Comparison of ENCODE assay signal across 8 mouse cellular contexts in genomic region chr2:129056597-129056996, GRCm38 (mm10). TPM values are rescaled to one million over a fixed set of nuclear protein-coding genes. Genes with fewer than 3 reads are reported as not detected.
DNase-seq lines count a peak whose midpoint lies in the region; ATAC-seq and TF ChIP-seq lines count a peak whose summit lies in the region.
"Had no signal": no experiment of that assay in that cellular context is flagged by ENCODE, and none has a peak within 500 bp of the region (broad histone marks: within the 10 kb centered on the region; RNA-seq: fewer than 3 reads in every experiment).

No protein-coding gene starts in this region.

- H3K27ac ChIP-seq in kidney, postnatal 0 days: no peak overlapping the region
- H3K27ac ChIP-seq in bone marrow macrophage, adult 2 months (ENCODE audit: insufficient read depth, low read depth, low read length): no peak overlapping the region
- H3K27ac ChIP-seq in midbrain, postnatal 0 days (ENCODE audit: low read depth, low read length): no peak overlapping the region
- H3K27ac ChIP-seq: limb, embryonic 13.5 days had no signal

- no peak for ATAC-seq in kidney, postnatal 0 days (replicated peaks; ENCODE audit: low FRiP score, low read depth)
- ATAC-seq in midbrain, postnatal 0 days (ENCODE audit: low FRiP score): no peak

- DNase-seq in kidney, postnatal 0 days (ENCODE audit: low spot score): no peak
- no peak for DNase-seq in kidney, postnatal 14 days
- DNase-seq in ES-CJ7 (ENCODE audit: low read depth, low spot score): peak; percentile 96
- no peak for DNase-seq in midbrain, postnatal 0 days (ENCODE audit: low spot score)
- DNase-seq in layer of hippocampus, adult 9-10 months (ENCODE audit: low spot score): no peak
- DNase-seq in left cerebral cortex, postnatal 14 days (ENCODE audit: low spot score in 2 of 2): no peak

- TF ChIP-seq POLR2A in bone marrow macrophage, adult 2 months (IDR thresholded peaks at IDR 0.05; ENCODE audit: borderline replicate concordance, low read depth, low read length): no peak

- TF ChIP-seq CTCF in kidney, postnatal 0 days (IDR thresholded peaks at IDR 0.05; ENCODE audit: low read depth): peak; percentile 58
- peak; percentile 42; the same call in 1 of the 2 replicates for TF ChIP-seq CTCF in bone marrow macrophage, adult 2 months (IDR thresholded peaks at IDR 0.05; ENCODE audit: low read depth, low read length)
- TF ChIP-seq CTCF in midbrain, postnatal 0 days (IDR thresholded peaks at IDR 0.05): peak; percentile 53

- no peaks in the 10 kb centered on the region for H3K9me3 ChIP-seq in kidney, postnatal 0 days (replicated peaks; ENCODE audit: low read length)
- H3K9me3 ChIP-seq in midbrain, postnatal 0 days (ENCODE audit: low read length): no peaks in the 10 kb centered on the region

- H3K4me3 ChIP-seq in kidney, postnatal 0 days (replicated peaks; ENCODE audit: low read depth, low read length): no peak overlapping the region
- H3K4me3 ChIP-seq in bone marrow macrophage, adult 2 months (ENCODE audit: insufficient read depth, low read length): no peak overlapping the region
- no peak overlapping the region for H3K4me3 ChIP-seq in midbrain, postnatal 0 days (ENCODE audit: low read depth, low read length)
- H3K4me3 ChIP-seq: limb, embryonic 13.5 days had no signal

- H3K4me1 ChIP-seq in kidney, postnatal 0 days (replicated peaks; ENCODE audit: insufficient read depth, low read length): no peaks in the 10 kb centered on the region
- H3K4me1 ChIP-seq in bone marrow macrophage, adult 2 months (ENCODE audit: control insufficient read depth, insufficient read depth, low read length): no peaks in the 10 kb centered on the region
- no peaks in the 10 kb centered on the region for H3K4me1 ChIP-seq in midbrain, postnatal 0 days (ENCODE audit: insufficient read depth, low read length)
- H3K4me1 ChIP-seq: limb, embryonic 13.5 days had no signal

- no peaks in the 10 kb centered on the region for H3K27me3 ChIP-seq in kidney, postnatal 0 days (ENCODE audit: insufficient read depth, low read length)
- H3K27me3 ChIP-seq in midbrain, postnatal 0 days (ENCODE audit: insufficient read depth, low read length): no peaks in the 10 kb centered on the region
- H3K27me3 ChIP-seq: limb, embryonic 13.5 days had no signal

- H3K9ac ChIP-seq in kidney, postnatal 0 days (ENCODE audit: low read depth, low read length): no peak overlapping the region
- H3K9ac ChIP-seq in midbrain, postnatal 0 days (replicated peaks; ENCODE audit: low read length, poor library complexity, severe bottlenecking): no peak overlapping the region
- H3K9ac ChIP-seq: limb, embryonic 13.5 days had no signal

- intact Hi-C loops in left cerebral cortex, postnatal 14 days (cut with DNase I): no loop called here

- no peak overlapping the region for H3K4me2 ChIP-seq in kidney, postnatal 0 days (ENCODE audit: low read length)
- H3K4me2 ChIP-seq in midbrain, postnatal 0 days (ENCODE audit: low read depth, low read length, poor library complexity, severe bottlenecking): no peak overlapping the region
- H3K4me2 ChIP-seq: limb, embryonic 13.5 days had no signal

- WGBS in kidney, postnatal 0 days: 61% methylated on average over 9 of the region's 9 CpGs
- WGBS in midbrain, postnatal 0 days: 42% methylated on average over 9 of the region's 9 CpGs

- H3K36me3 ChIP-seq in kidney, postnatal 0 days (ENCODE audit: insufficient read depth, low read length): no peaks in the 10 kb centered on the region
- no peaks in the 10 kb centered on the region for H3K36me3 ChIP-seq in midbrain, postnatal 0 days (ENCODE audit: insufficient read depth, low read length)
- H3K36me3 ChIP-seq: limb, embryonic 13.5 days had no signal

RNA-seq across cellular contexts. Expression of gene Vinac1, which starts 8.6 kb away (rescaled TPM):
- 0.05 and 0.11 TPM in 2 replicates for polyA plus RNA-seq in kidney, postnatal 0 days (2015; fragmentation: Nextera tagmentation; extraction: Ambion mirVana)
- not detected in 2 replicates for polyA plus RNA-seq in bone marrow macrophage, adult 2 months (2012; ENCODE audit: insufficient read depth, insufficient read length, missing spikeins)
- 1.8 and 2.3 TPM in 2 replicates for total RNA-seq in midbrain, postnatal 0 days (2014; rRNA removed)
- polyA plus RNA-seq in midbrain, postnatal 0 days (2015; fragmentation: Nextera tagmentation; extraction: Ambion mirVana): 0.94 and 1.1 TPM in 2 replicates
- under 1 TPM; 0.13 TPM for total RNA-seq in left cerebral cortex, postnatal 14 days (2021)

RNA-seq across cellular contexts. Expression of gene Ttl, which starts 9.1 kb away (rescaled TPM):
- 9.7 and 10.0 TPM in 2 replicates for polyA plus RNA-seq in kidney, postnatal 0 days (2015; fragmentation: Nextera tagmentation; extraction: Ambion mirVana)
- polyA plus RNA-seq in bone marrow macrophage, adult 2 months (2012; ENCODE audit: insufficient read depth, insufficient read length, missing spikeins): 5.9 and 7.5 TPM in 2 replicates
- 53.7 and 58.0 TPM in 2 replicates for total RNA-seq in midbrain, postnatal 0 days (2014; rRNA removed)
- polyA plus RNA-seq in midbrain, postnatal 0 days (2015; fragmentation: Nextera tagmentation; extraction: Ambion mirVana): 28.8 and 30.2 TPM in 2 replicates
- 10 to 100 TPM; 75.3 to 83.5 TPM for total RNA-seq in left cerebral cortex, postnatal 14 days (2021)

RNA-seq across cellular contexts. Expression of gene Polr1b, which starts 44.2 kb away (rescaled TPM):
- polyA plus RNA-seq in kidney, postnatal 0 days (2015; fragmentation: Nextera tagmentation; extraction: Ambion mirVana): 17.4 and 19.5 TPM in 2 replicates
- 6.8 and 8.3 TPM in 2 replicates for polyA plus RNA-seq in bone marrow macrophage, adult 2 months (2012; ENCODE audit: insufficient read depth, insufficient read length, missing spikeins)
- total RNA-seq in midbrain, postnatal 0 days (2014; rRNA removed): 23.1 and 25.9 TPM in 2 replicates
- 10.4 and 11.1 TPM in 2 replicates for polyA plus RNA-seq in midbrain, postnatal 0 days (2015; fragmentation: Nextera tagmentation; extraction: Ambion mirVana)
- 10 to 100 TPM; 20.9 to 21.1 TPM for total RNA-seq in left cerebral cortex, postnatal 14 days (2021)
